Mouse (Mus musculus) left cerebral cortex, postnatal 14 days (tissue): ENCODE measurements around the gene Anks3. TPM values are rescaled to one million over a fixed set of nuclear protein-coding genes. Genes with fewer than 3 reads are reported as not detected.

ENCODE experiments used
- DNase-seq, 2 experiments: peaks; one replicate each; pipeline ENCODE4 v3.0.0; 2021 to 2022; ENCODE audit warnings: low spot score in 2 of 2, mixed read lengths in 1 of 2
- intact Hi-C: fragments of 180-260 bp; cut with DNase I; formaldehyde crosslinking; loops from one replicate; pipeline ENCODE4 v1.15.1; 2025
- long read RNA-seq, 2 experiments: library from polyadenylated mRNA; stranded (forward); transcript quantifications; one replicate each; pipeline ENCODE4 v2.0.0; 2021
- total RNA-seq, 2 experiments: library from RNA; stranded (reverse); gene quantifications; 2 replicates each; pipeline ENCODE4 v1.2.3; 2021

Gene Anks3
- 10 to 100 TPM; 50.1 TPM for total RNA-seq
- long read RNA-seq, experiment 1, partial matches to known transcripts = 2 of 30 reads
- long read RNA-seq, experiment 1, other reads (novel, unspliced or antisense) = 23 of 30 reads
- long read RNA-seq, experiment 2, transcript Anks3-201 (17 exons, 2,398 nt) = major isoform, 6 of 21 reads
- long read RNA-seq, experiment 2, partial matches to known transcripts = 1 of 21 reads
- long read RNA-seq, experiment 2, other reads (novel, unspliced or antisense) = 13 of 21 reads

DNA sequence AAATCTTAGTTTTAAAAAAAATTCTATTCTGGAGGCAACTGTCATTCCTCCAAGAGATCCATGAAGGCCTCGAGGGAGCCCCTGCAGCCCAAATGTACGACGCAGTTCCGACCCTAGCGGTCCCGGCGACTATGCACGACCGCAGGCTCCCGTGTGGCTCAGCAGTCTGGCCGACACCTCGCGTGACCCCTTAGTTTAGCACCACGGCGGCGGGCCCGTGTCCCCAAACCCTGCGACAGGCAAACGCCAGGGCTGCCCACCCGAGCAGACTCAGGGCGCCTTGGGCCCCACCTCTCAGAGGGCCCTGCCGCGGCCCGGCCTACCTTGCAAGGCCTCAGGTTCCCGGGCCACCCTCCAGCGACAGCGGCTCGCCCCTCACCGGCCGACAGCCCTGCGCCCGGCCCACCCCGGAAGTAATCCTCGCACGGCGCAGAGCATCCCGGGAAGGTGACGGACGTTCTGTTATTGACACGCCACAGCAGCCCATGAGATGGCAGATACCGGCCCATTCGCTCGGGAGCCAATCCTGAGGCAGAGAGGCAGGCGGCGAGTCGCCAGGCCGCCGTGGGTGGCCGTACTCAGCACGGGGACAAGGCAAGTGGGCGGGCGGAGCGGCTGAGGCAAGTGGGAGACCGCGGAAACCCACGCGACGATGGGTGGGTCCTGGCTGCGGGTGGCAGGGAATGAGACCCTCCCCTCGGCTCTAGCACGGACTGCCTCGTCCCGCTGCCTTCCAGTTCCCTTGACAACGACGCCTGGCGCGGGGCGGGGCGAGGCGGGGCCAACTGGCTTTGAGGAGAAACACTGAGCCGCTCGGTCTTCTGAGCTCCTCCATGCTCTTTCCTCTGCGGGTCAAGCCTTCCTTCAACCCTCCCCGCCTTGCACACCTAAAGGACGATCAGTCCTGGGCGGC is at the start of gene Anks3:
Gene Anks3 (minus strand): TSS at position 409 of the 913 bp plus-strand sequence.
- DNase-seq = peak; percentile 99
- intact Hi-C loops = loop anchor here (5.0 kb wide), 1 partner anchor 48 kb away; the partner anchor contains the start of gene Rogdi

DNA sequence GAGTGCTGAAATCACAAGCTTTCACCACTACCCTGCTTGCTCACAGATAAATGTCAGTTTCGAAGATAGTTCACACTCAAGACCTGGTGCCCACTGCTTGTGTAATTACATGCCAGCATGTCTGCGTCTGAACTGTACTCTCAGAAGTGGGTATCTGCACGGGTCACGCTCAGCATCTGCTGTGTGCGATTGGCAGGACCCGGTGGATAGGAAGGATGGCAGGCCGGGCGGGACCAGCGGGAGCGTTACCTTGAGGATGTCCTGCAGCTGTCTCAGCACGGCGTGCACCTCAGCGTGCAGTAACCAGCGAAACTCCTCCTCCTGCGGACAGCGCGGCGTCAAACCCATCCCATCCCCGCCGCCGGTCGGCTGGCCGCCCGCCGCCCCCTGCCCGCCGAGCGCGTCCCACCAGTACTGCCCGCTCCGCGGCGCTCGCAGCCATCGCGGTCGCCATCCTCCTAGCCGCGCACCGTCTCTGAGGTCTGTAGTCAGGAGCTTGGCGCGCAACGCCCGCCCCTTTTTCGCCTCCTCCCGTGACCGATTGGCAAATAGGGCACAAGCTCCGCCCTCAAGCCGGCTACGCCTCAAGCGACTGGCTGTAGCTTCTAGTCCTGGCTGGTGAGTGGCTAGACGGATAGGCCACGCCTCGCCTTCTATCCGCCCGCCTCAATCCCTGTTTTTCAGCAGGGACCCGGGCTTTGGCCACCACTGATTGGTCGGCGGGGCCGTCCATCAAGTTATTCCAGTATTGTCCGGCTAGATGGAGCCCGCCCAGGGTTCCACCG is 49.2 kb upstream of the Anks3 start, which contains the start of gene Rogdi:
Gene Rogdi (minus strand): TSS at position 500 of the 785 bp plus-strand sequence.
- peak; percentile 99 to 100 for DNase-seq
- intact Hi-C loops = loop anchor here (5.0 kb wide), 2 partner anchors 36 to 51 kb away; partner anchors contain the start of gene Anks3

DNA sequence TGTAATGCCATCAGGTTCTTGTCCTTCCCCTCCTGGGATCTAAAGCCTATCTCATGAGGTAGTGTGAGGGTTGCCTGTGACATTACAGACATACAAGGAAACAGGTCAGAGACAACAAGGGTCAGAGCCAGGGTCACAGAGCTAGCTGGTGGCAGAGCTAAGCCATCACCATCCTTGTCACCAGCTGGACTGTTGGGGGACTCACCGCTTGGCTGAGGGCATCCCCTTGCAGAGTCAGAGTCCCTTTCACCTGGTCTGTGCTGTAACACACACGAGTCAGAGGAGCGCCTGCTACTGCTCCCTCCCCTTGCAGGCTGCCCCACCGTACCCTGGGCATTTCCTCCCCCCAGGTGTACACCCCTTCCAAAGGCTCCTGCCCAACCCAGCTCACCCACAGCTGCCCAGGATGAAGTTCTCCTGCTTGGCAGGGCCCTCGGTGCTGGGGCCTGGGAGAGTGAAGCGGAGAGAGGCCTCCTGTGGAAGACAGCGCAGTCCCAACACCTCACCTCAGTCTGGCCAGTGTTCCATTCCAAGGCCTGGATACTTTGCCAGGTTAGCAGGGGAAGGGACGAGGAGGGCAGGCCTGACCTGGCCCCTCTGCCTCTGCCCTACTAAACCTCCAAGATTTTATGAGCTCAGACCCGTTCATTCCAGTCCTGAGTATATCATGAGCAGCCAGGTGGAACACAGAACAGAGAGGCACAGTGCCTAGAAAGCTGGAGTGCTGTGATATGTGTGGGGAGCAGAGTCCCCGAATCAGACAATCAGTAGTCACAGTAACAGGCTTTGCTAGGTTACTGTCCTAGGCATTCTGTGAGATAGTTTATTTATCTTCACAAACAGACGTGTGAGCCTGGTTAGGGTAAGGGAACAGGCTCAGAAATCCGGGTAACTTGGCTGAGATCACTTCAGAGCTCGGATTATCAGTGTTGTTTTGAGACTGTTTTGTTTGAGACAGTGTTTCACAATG is 48.3 kb upstream of the Anks3 start:
- intact Hi-C loops = loop anchor here (5.0 kb wide), 2 partner anchors 35 to 50 kb away; partner anchors contain the start of gene Anks3
- DNase-seq = peak in 1 of 2 experiments; percentile 52

DNA sequence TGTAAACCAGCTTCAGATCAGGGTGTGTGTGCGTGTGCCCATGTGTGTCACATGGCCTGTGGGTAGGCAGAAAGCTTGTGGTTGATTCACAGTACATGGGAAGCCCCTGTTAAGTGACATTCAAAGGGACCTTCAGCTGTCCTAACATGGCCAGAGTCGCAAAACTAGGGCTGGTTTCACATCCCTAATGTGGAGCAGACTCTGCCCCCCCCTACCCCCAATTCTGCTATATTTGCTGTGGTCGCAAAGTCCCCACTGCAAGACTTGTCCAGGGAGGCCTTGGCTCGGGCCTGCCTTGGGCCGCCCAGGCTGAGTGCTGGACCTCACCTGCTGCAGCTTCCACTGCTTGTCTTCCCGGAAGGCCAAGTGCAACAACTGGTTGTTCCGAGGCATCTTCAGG is 47.3 kb upstream of the Anks3 start:
- peak in 1 of 2 experiments; percentile 16 for DNase-seq
- intact Hi-C loops = loop anchor here (5.0 kb wide), 2 partner anchors 34 to 49 kb away; partner anchors contain the start of gene Anks3

DNA sequence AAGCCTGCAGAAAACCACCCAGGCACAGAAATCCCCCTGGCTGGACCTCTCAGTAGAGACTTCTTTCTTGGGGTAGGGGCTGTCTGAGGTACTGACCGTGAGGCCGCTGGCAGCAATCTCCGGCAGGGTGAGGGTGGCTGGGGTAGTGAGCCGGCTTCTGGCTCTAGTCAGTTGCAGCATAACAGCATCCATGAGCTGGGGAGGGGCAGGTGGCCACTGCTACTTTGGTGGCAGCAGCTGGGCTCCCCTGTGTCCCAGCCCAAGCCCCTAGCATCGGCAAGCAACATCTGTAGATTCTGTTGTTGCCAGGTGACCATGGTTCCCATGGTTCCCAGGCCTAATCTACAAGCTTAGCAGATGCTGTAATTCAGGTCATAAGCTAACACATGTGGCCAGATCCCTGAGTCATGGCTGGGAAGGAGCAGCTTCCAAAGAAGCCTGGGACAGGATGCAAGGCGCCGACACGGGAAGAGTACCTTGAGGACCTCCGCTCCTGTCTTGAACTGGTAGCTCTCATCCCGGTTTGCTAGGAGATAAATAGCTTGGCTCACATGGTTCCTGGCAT is 46.4 kb upstream of the Anks3 start:
- DNase-seq = peak in 1 of 2 experiments; percentile 20
- intact Hi-C loops = loop anchor here (5.0 kb wide), 2 partner anchors 33 to 48 kb away; partner anchors contain the start of gene Anks3

DNA sequence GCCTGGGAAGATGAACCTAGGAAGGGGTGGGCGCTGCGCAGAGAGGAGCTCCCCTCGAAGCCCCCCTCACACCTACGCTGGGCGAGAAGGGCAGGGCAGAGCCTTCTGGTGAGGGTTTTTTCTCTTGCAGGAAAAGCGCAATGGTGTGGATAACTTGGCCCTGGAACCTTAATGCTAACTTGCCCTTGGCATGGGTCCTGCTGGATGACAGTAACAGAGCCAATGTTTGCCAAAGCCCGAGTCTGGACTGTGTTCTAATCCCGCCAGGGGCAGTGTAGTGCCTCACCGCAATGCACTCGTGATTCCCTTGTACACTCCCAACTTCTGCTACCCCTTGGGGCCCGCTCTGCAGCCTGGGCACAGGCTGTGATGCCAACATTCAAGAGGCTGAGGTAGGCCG is 44.1 kb upstream of the Anks3 start:
- no peak for DNase-seq
- intact Hi-C loops = no loop called here

DNA sequence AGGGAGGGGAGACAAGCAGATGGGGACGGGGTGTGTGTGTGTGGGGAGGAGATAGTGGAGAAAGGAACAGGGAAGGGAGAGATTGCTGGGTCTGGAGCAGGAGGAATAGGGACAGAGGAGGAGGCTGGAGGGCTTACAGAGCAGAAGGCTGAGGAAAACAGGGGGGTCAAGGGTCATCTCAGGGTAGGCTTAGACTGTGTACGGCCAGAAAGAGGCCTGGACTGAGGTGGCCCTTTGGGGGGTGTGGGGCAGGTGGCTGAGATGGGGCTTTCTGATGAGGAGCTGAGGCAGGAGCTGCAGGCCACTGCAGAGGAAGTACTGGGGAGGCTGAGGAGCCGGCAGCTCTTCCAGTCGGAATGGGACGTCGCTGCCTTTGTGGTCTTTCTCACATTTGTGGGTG is 43.5 kb upstream of the Anks3 start:
- intact Hi-C loops = no loop called here
- no peak for DNase-seq

DNA sequence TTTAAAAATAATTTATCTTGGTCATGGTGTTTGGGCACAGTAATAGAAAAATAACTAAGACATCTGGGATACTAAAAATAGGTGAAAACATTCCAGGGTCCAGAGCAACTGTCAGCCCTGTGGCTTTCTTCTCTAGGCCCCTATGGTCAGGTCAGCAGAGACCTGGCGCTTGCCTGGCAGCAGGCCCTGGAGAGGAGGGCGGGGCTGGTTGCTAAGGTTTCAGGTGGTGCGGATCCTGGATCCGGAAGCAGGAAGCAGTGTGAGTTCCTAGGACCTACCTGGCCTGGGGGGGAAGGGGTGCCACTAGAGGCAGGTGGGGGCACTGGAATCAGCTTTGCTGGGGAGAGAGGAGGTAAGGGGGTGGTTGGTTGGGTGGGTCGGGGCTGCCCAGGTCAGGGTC is 43.1 kb upstream of the Anks3 start, which contains the start of gene Smim22:
Gene Smim22 (plus strand): TSS at position 222 of the 400 bp plus-strand sequence.
- intact Hi-C loops = no loop called here
- DNase-seq = no peak

DNA sequence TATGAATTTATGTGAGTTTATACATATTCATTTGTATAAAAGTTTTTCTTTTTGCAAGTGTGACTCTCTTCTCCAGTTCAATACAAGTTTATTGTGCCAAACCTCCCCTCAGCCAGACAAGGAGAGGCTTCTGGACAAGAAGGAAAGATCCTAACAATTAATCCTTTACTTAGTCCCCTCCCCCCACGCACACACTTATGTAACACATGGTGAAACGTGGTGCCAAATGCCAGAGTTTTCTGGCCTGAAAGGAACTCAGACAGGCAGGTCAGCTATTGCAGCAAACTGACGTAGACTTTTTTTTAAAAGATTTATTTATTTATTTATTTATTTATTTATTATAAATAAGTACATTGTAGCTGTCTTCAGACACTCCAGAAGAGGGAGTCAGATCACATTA is 36.6 kb upstream of the Anks3 start:
- intact Hi-C loops = no loop called here
- no peak for DNase-seq

DNA sequence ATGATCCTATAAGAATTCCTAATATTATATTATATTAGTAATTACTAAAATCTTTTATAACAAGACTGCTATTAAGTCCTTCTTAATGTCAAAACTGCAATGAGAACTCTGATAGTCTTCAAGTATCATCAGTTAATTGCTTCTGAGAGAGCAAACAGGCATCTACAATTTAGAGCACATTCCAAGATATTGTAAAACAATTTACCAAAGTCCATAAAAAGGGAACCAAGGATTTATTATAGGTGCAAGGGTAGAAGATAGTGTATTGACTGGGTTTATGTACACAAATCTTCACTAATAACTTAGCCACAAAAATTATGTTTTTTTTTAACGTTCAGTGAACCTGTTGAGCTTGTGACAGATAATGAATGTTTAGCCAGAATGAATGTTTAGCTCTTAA is 35.0 kb upstream of the Anks3 start:
- no peak for DNase-seq
- intact Hi-C loops = no loop called here

DNA sequence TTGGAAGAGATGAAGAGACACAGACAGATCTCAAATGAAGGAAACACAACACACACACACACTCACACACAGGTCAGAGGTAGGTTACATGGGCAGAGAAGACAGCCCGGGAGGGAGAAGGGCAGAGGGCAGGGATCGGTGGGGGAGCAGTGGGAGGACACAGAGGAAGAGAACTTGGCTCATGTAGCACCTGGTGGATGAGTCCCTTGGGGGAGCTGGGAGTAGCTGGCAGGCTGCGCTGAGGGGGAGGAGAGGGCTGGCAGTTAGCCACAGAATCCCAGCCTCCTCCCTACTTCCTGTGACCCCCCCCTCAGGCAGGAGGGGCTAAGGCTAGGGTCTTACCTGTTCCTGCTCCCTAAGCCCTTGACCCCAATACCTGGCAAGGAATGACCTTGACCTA is 33.5 kb upstream of the Anks3 start, which contains the start of gene Sept12:
Gene Sept12 (minus strand): TSS at position 300 of the 400 bp plus-strand sequence.
- intact Hi-C loops = no loop called here
- DNase-seq = no peak

DNA sequence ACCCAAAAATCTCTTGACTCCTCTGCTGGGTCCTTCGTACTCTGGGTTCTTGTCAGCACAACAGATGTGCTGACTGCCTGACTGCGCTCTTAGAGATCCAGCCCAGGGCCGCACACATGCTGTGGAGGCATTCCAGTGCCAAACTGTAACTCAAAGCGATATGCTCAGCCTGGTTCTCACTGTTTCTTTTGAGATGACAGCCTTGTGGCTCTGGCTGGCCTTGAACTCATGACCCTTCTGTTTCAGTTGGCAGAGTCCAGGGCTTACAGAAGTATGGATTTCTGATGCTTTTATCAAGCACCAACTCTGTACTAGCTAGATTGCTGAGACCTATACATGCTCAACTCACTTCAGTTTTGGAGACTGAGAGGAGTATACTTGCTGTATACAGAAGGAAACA is 29.3 kb upstream of the Anks3 start:
- intact Hi-C loops = no loop called here
- DNase-seq = no peak

DNA sequence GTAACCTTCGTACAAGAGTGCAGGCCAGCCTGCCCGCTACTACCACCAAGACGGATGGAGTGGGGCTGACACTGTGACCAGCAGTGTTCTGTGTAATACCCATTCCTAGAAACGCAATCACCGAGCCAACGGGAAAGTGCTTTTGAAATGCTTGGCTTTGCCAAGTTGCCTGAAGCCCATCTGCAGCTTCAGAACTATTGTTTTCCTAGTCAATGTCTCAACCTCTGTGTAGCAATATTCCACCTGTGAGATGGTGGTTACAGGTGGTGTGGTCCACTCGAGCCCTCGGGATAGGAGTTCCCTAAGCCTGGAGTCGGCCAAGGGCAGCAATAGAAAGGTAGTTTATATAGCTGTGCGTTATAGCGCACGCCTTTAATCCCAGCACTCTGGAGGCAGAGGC is 20.7 kb upstream of the Anks3 start:
- intact Hi-C loops = no loop called here
- no peak for DNase-seq

DNA sequence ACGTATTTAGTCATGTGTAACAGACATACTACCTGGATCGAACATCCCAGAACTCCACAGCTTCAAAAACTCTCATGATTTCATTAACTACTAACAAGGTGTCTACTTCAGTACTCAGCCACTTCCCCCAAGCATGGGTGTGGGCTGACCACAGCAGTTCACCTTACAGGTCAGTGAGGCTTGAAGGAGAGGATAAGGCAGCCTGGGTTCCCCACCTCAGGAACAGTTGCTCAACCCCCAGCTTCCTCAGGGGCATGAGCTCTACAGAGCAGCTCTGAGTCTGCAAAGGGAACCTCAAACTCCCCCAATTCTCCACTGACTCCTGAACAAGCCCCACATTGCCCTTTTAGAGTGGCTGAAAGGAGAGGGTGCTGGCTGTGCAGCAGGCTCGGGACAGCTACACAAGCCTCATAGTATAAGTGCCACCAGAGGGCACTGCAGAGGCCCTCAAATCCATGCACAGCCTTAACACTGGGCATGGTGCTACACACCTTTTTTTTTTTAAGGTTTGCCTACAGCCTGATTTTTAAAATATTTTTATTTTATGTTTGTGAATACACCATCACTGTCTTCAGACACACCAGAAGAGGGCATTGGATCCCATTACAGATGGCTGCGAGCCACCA is 15.9 kb upstream of the Anks3 start:
- intact Hi-C loops = loop anchor here (2.0 to 5.0 kb wide), 2 partner anchors 32 to 165 kb away; partner anchors contain the start of gene Rogdi
- DNase-seq = no peak

DNA sequence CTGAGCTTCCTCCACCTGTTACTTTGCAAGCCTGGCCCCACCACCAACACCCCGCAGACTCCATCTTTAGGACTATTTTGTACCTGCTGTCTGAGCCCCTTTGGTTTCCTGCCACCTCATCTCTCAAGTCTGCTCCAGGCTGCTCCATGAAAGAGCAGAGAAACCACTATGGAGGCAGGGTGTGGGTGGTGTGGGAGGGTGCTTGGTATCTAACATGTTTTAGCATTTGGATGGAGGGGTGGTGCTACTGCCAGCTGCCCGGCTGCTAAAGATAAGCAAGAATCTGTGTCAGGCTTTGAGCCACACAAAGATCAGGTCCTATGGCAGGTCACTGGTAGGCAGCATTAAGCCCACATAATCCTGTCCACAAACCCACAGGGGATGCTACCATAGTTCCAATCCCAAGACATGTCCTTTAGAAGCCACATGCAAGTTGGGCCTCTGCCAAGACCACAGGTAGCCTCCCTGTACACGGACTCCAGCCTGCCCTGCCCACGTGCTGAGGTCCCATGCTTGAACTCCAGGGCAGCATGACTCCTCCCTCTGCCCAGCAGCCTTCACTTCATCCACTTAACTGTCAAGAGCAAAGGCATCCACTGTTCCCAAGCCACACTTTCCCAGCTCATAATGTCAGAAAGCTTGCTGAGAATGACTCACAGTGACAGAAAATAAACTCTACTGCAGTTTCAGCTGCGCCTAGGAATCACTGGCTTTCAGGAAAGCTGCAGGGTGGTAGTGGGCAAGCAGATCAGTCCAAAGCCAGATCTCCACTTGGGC is 14.5 kb upstream of the Anks3 start:
- intact Hi-C loops = loop anchor here (5.0 kb wide), 1 partner anchor 34 kb away; the partner anchor contains the start of gene Rogdi
- peak; percentile 47 to 62 for DNase-seq

DNA sequence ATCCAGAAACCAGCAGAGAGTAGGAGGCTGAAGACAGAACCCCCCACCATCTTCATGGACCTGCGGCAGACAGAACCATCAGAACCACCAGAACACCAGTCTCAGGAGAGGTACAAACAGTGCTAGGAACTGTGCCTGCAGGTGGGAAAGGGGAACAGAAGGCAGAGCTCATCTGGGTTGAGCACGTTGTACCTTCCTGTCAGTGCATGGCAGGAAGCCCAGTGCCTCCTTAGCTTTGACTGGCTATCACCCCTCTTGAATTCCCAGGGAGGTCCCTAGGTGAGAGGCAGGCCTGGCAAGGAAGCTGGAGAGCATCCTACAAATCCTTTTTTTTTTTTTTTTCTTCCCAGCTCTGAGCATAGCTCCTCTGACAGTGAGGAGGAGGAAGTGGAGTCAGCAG is 12.2 kb upstream of the Anks3 start:
- intact Hi-C loops = loop anchor here (5.0 kb wide), 1 partner anchor 36 kb away; the partner anchor contains the start of gene Rogdi
- no peak for DNase-seq
